Mouse (Mus musculus): Measurements from ENCODE around the gene Gm5678. TPM values are rescaled to one million over a fixed set of nuclear protein-coding genes. Genes with fewer than 3 reads are reported as not detected.
A peak's percentile ranks its signal among the peaks of the same experiment; 100 is the strongest.

The Gm5678 gene
- total RNA-seq, 2 experiments from 2014 or later = 2.8 to 3.1 TPM

- intact Hi-C loops (cut with DNase I) = no loop called here
- no peak overlapping the region for H3K4me3 ChIP-seq
- DNase-seq (ENCODE audit: extremely low spot score in 1 of 2, low spot score in 2 of 2) = no peak
- no peak overlapping the region for H3K27ac ChIP-seq
- no peak for TF ChIP-seq CTCF (IDR thresholded peaks at IDR 0.05)
These were observed 33.4 kb upstream of the Gm5678 start for GRCm38 (mm10) chr16:93594448-93594847.

DNA sequence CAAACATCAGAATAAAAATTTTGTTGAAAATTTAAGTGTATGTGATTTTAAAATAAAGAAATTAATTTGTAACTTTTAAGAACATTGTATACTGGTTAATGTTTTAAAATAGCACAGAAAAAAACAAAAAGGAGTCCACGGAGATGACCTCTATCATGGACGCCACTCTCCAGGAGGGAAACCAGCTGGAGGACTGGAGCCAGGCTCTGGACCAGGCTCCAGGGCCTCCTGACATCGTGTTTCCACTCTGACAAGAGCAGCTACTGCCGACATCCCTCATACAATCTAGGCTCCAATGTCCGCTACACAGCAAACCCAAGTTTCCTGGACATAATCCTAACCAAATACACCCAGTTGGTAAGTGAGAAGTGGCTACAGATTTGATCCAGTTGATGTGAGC, 32.1 kb upstream of the Gm5678 start:
- no peak for TF ChIP-seq CTCF (IDR thresholded peaks at IDR 0.05)
- Histone ChIP-seq H3K27ac (no peak overlapping the region), H3K4me3 (no peak overlapping the region)
- intact Hi-C loops (cut with DNase I) = no loop called here
- DNase-seq (ENCODE audit: extremely low spot score in 1 of 2, low spot score in 2 of 2) = no peak

- H3K27ac ChIP-seq = no peak overlapping the region
- TF ChIP-seq CTCF (IDR thresholded peaks at IDR 0.05) = no peak
- intact Hi-C loops (cut with DNase I) = no loop called here
- no peak for DNase-seq (ENCODE audit: extremely low spot score in 1 of 2, low spot score in 2 of 2)
- H3K4me3 ChIP-seq = no peak overlapping the region
These were observed 31.1 kb upstream of the Gm5678 start for GRCm38 (mm10) chr16:93596807-93597206.

DNA sequence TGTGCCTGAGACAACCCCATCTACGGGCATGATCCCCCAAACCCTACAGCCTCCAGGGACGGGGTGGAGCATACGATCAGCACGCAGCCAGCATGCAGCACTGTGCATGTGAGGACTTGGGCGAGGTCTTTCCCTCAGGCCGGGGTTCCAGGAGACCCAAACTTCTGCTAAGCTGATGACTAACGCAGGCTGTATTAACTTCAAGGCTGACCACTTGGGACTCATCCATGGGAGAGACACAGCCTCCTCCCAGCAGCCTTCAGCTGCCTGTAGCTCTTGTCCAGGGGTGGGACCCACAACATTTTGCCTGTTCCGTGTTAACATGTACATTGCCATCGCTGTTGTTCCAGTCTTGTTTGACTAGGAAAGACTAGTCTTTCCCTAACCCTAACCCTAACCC, 30.3 kb upstream of the Gm5678 start:
- no peak for TF ChIP-seq CTCF (IDR thresholded peaks at IDR 0.05)
- H3K4me3 ChIP-seq = no peak overlapping the region
- DNase-seq (ENCODE audit: extremely low spot score in 1 of 2, low spot score in 2 of 2) = no peak
- no peak overlapping the region for H3K27ac ChIP-seq
- intact Hi-C loops (cut with DNase I) = no loop called here

DNA sequence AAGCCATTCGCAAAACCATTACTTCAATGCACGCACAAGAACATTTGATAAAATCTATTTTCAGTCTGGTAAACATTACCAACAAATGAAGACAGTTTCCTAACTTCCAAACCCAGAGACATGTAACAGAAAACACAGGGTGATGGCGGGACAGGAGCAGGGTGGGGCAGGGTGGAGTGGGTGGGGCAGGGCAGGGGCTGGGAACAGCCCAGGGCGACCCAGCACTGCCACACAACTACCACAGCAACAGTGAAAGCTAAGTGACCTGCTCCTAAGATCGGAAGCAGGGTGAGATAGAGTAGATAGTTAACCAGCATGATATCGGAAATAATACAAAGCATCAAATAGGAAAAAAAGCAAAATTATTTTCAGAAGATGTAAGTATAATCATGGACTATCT, 28.4 kb upstream of the Gm5678 start:
- H3K4me3 ChIP-seq = no peak overlapping the region
- DNase-seq (ENCODE audit: extremely low spot score in 1 of 2, low spot score in 2 of 2) = no peak
- no peak overlapping the region for H3K27ac ChIP-seq
- no peak for TF ChIP-seq CTCF (IDR thresholded peaks at IDR 0.05)
- intact Hi-C loops (cut with DNase I) = no loop called here

DNA sequence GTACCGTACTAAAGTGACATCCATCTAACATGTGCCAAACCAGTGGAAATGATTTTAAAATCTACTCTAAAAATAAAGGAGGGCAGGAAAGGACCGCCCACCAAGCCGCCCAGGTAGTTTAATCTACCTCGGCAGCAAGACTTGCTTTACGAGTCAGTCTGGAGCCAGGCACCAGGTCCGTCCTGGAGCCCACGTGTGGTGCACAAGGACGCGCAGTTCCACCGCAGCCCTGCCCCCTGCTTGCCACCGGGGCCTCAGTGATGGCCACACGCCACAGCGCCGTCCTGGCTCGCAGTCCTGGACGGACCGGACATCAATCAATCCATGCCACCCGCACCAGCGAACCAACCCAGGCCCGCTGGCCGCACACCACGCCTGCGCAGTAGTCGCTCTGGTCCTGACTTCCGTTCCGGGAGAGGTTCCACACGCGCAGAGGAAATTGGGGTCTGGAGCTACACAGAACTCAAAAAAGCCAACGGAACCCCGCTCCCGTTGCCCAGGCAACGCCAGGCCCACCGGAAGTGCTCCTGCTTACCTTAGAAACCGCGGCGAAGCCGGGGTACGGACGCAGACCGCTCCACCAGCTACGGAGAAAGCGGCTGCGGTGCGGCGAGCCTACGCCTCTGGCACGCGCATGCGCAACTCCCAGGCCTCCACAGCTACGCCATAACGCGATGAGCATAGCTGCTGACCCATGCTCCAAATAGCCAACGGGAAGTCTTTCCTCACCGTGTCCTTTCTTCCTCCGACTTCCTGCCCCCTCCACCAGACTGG, 24.3 kb upstream of the Gm5678 start, which contains the start of gene Setd4:
TSS of gene Setd4 (minus strand) at position 625 of the 774 bp plus-strand sequence.
- TF ChIP-seq CTCF (IDR thresholded peaks at IDR 0.05) = no peak
- intact Hi-C loops (cut with DNase I) = loop anchor here (10.0 kb wide), 1 partner anchor 161 kb away; no protein-coding TSS in a partner anchor
- DNase-seq (ENCODE audit: extremely low spot score in 1 of 2, low spot score in 2 of 2) = peak; percentile 92 to 94

DNA sequence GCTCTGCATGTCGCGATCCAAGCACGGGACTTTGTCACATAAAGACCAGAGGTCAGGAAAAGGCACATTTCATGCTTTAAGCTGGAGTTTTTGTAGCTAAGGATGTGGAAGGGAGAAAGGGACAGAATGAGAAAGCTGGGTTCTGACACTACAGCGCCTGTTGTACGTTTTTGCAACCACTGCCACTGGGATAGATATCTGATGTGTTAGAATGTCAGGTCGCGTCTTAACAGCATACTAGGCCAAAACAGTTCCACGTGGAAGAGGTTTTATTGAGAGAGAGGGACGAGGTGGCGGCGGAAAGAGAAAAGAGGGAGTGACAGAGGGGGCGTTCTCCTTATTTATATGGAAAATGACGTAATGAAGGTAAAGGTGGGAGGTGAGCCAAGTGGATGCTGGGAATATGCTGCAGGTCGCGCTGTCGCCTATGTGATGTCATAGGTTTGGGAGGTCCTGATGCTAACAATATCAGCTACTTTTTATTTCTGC, 23.4 kb upstream of the Gm5678 start:
- DNase-seq (ENCODE audit: extremely low spot score in 1 of 2, low spot score in 2 of 2) = peak in 1 of 2 experiments; percentile 43
- TF ChIP-seq CTCF (IDR thresholded peaks at IDR 0.05) = no peak
- H3K27ac ChIP-seq = peak overlapping the region; percentile 99
- H3K4me3 ChIP-seq = peak overlapping the region; percentile 78
- intact Hi-C loops (cut with DNase I) = loop anchor here (10.0 kb wide), 1 partner anchor 160 kb away; no protein-coding TSS in a partner anchor

More for the DNA sequence above, 24.3 kb upstream of the Gm5678 start, which contains the start of gene Setd4:
- Histone ChIP-seq H3K4me3 (peak within 1 kb of the TSS; percentile 78), H3K27ac (peak within 1 kb of the TSS; percentile 99)

DNA sequence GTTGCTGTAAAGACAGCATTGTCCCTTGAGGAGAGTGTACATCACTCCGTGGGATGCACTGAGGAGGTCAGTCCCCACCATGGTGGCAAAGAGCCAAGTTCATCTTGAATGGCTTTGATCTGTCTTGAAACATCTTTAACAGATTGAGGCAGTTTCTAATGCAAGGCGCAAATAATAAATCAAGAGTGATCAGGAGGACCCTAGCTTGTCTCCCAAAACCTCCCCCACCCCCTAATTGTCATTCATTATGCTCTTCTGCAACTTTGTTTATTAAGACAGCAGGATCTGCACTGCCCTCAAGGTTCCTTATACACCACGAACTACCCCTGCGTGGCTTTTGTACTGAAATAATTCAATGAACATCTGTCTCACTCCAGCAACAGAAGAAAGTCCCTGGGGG, 22.3 kb upstream of the Gm5678 start, which contains the start of gene Cbr1:
TSS of gene Cbr1 (plus strand) at position 301 of the 400 bp plus-strand sequence.
- TF ChIP-seq CTCF (IDR thresholded peaks at IDR 0.05) = no peak
- Histone ChIP-seq H3K4me3 (no peak within 1 kb of the TSS), H3K27ac (no peak within 1 kb of the TSS; the same call in 1 of the 2 replicates)
- intact Hi-C loops (cut with DNase I) = loop anchor here (10.0 kb wide), 1 partner anchor 159 kb away; no protein-coding TSS in a partner anchor
- no peak for DNase-seq (ENCODE audit: extremely low spot score in 1 of 2, low spot score in 2 of 2)

DNA sequence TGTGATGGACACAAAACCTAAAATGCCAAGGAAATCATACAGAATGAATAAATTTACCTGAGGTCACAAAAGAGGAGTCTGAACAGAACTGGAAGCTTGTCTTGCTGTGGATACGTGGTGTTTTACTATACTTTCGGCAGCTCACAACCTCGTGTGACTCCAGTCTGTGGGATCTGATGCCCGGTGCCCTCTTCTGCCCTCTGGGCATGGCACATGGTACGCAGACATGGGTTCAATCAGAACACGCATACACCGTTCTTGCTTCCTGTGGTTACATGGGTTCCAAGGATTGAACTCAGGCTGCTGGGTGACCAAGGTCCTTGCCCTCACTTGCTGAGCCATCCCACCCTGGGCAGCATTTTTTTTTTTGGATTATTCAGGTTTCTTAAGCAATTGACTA, 21.8 kb upstream of the Gm5678 start:
- intact Hi-C loops (cut with DNase I) = loop anchor here (10.0 kb wide), 1 partner anchor 159 kb away; no protein-coding TSS in a partner anchor
- H3K27ac ChIP-seq = no peak overlapping the region
- no peak for TF ChIP-seq CTCF (IDR thresholded peaks at IDR 0.05)
- no peak for DNase-seq (ENCODE audit: extremely low spot score in 1 of 2, low spot score in 2 of 2)
- H3K4me3 ChIP-seq = no peak overlapping the region

- peak overlapping the region; percentile 74 for H3K27ac ChIP-seq
- H3K4me3 ChIP-seq = peak overlapping the region; percentile 76
- peak; percentile 83 to 86 for DNase-seq (ENCODE audit: extremely low spot score in 1 of 2, low spot score in 2 of 2)
- intact Hi-C loops (cut with DNase I) = loop anchor here (10.0 kb wide), 1 partner anchor 157 kb away; no protein-coding TSS in a partner anchor
- TF ChIP-seq CTCF (IDR thresholded peaks at IDR 0.05) = no peak
These were observed 20.2 kb upstream of the Gm5678 start for GRCm38 (mm10) chr16:93607669-93608101.

DNA sequence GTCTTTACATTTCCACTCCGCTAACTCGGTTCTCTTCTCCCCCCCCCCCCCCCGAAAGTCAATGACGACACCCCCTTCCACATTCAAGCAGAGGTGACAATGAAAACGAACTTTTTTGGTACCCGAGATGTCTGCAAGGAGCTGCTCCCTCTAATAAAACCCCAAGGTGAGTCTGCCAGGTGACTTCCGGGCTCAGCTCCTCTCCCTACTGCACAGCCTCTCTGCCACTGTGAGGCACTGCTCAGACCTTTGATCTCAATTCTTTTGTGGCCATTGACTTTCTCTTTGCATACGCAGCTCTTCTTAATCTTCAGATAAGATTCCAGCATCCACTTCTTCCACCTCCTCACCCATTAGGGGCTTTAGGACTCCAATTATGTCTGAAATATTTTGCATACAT, 19.2 kb upstream of the Gm5678 start:
- no peak overlapping the region for H3K27ac ChIP-seq
- no peak for TF ChIP-seq CTCF (IDR thresholded peaks at IDR 0.05)
- H3K4me3 ChIP-seq = no peak overlapping the region; the same call in 1 of the 2 replicates
- DNase-seq (ENCODE audit: extremely low spot score in 1 of 2, low spot score in 2 of 2) = no peak
- intact Hi-C loops (cut with DNase I) = loop anchor here (10.0 kb wide), 1 partner anchor 156 kb away; no protein-coding TSS in a partner anchor

- no peak overlapping the region for H3K27ac ChIP-seq
- no peak for TF ChIP-seq CTCF (IDR thresholded peaks at IDR 0.05)
- intact Hi-C loops (cut with DNase I) = loop anchor here (10.0 kb wide), 1 partner anchor 155 kb away; no protein-coding TSS in a partner anchor
- DNase-seq (ENCODE audit: extremely low spot score in 1 of 2, low spot score in 2 of 2) = no peak
- H3K4me3 ChIP-seq = no peak overlapping the region
These were observed 18.1 kb upstream of the Gm5678 start for GRCm38 (mm10) chr16:93609796-93610195.
